Mouse (Mus musculus) embryonic facial prominence, embryonic 10.5 days (tissue): ENCODE measurements around the gene Nipal1. TPM values are rescaled to one million over a fixed set of nuclear protein-coding genes. Genes with fewer than 3 reads are reported as not detected.

Experiments used
- DNase-seq: peaks from one replicate; pipeline ENCODE4 v3.0.0-alpha.2; 2017; ENCODE audit warnings: low spot score
- H3K27ac ChIP-seq: fragments of 300-500 bp; sonication (generic); replicated peaks from 2 replicates; pipeline ENCODE4 v1.5.1; 2016; ENCODE audit warnings: mild to moderate bottlenecking
- H3K27me3 ChIP-seq: fragments of 300-500 bp; sonication (generic); replicated peaks from 2 replicates; pipeline ENCODE4 v1.6.1; 2016; ENCODE audit warnings: low read depth, mild to moderate bottlenecking; ENCODE audit not compliant: poor library complexity, severe bottlenecking
- H3K36me3 ChIP-seq: fragments of 300-500 bp; sonication (generic); replicated peaks from 2 replicates; pipeline ENCODE4 v1.6.1; 2016; ENCODE audit warnings: mild to moderate bottlenecking, moderate library complexity
- H3K4me1 ChIP-seq: fragments of 300-500 bp; sonication (generic); 2 replicates; pipeline ENCODE4 v1.6.1; 2016
- H3K4me3 ChIP-seq: fragments of 300-500 bp; sonication (generic); 2 replicates; pipeline ENCODE4 v1.5.1; 2016; ENCODE audit warnings: mild to moderate bottlenecking, moderate library complexity
- H3K9me3 ChIP-seq: fragments of 300-500 bp; sonication (generic); 2 replicates; pipeline ENCODE4 v1.6.1; 2016; ENCODE audit warnings: mild to moderate bottlenecking
- WGBS: fragments of 180-500 bp; shearing (Covaris S2); methylation state at CpG from one replicate; pipeline ENCODE4 v1.1.7; 2016; 5-methylcytosine and 5-hydroxymethylcytosine counted together
- polyA plus RNA-seq: library from polyadenylated mRNA; unstranded; fragments of >200 nt; fragmentation: Nextera tagmentation; extraction: Ambion mirVana; gene quantifications from 2 replicates; pipeline ENCODE4 v1.2.1, GENCODE M21; 2016

Gene Nipal1
- polyA plus RNA-seq, 1 experiment from 2014 or later, result 0.14 TPM

DNA sequence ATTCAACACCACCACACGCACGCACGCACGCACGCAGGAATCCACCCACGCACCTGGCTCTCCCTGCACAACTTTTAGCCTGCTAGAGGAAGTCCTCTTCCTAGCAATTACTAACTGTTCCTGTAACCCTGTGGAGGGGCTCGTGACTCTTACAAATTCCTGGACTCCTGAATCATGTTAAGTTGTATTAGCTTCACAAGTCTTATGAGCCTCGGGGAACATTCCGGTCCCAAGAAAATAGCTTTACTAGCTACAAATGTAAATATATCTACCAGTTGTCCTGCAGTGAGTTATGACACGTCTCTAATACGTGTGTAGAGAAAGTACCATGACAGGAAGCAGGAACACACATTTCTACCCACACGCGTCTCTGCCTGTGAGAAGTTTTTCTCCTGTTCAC lies 61.9 kb downstream of the Nipal1 start:
- no peaks in the 10 kb centered on the region for H3K36me3 ChIP-seq
- H3K4me3 ChIP-seq, result no peak overlapping the region
- peaks cover 13% of the 10 kb centered on the region for H3K4me1 ChIP-seq
- WGBS, result 81% methylated on average over 13 of the region's 13 CpGs
- no peaks in the 10 kb centered on the region for H3K27me3 ChIP-seq
- no peak for DNase-seq
- 0 out of 2 replicates have a peak, but pooled peaks cover 3% of the 10 kb centered on the region for H3K9me3 ChIP-seq
- no peak overlapping the region for H3K27ac ChIP-seq

DNA sequence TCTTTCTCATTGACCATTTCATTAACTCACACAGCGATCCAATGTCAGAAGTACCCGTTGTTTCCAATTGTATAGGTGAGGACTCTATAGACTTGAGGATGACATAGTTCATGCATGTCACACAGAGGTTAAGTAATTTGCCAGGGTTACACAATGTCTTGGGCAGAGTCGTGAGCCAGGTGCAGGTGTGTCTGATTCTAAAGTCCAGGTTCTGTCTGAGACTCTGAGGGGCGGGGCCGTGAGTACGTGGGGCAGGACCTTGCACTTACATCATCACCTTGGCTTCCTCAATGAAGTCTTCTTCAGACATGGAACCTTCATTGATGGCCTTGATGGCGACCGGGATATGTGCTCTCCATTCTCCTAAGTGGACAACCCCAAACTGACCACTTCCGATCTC lies 62.4 kb downstream of the Nipal1 start:
- no peak overlapping the region for H3K27ac ChIP-seq
- H3K27me3 ChIP-seq, result no peaks in the 10 kb centered on the region
- no peaks in the 10 kb centered on the region for H3K36me3 ChIP-seq
- DNase-seq, result no peak
- WGBS, result 92% methylated on average over 9 of the region's 9 CpGs
- peaks cover 13% of the 10 kb centered on the region for H3K4me1 ChIP-seq
- H3K9me3 ChIP-seq, result 0 out of 2 replicates have a peak, but pooled peaks cover 3% of the 10 kb centered on the region
- H3K4me3 ChIP-seq, result no peak overlapping the region

DNA sequence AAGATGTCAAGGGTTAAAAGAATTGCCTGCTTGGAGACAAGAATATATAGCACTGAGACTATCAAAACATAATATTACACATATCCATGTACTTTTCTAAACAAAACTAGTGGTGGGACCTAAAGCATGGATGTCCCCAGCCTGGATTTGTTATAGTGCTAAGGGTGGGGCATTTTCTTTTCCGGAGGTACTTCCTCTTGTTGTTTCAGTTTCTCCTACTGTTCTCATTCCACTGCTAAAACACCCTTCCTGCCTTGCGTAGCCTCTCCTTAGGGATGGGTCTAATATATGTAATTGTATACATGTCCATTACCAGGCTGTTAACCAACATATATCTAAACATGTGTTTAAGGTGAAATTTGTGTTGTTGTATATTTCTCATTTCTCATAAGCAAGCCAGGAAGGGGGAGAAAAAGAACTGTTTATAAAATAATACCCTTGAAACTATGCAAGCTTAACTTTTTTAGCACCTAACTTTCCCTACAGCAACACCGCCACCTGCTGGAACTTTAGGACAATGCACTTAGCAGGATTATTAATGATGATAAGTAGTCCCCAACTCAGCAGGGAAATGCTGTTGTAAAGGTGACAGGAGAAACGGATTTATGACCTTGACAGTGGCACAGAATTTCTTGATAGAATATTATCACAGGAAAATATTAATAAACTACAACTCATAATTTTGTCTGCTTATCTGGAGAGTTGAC lies 63.1 kb downstream of the Nipal1 start:
- 30% methylated on average over 4 of the region's 4 CpGs for WGBS
- peak; percentile 57 for DNase-seq
- Histone ChIP-seq H3K4me3 (no peak overlapping the region), H3K9me3 (no peaks in the 10 kb centered on the region), H3K4me1 (peaks cover 13% of the 10 kb centered on the region), H3K27ac (no peak overlapping the region), H3K27me3 (no peaks in the 10 kb centered on the region), H3K36me3 (no peaks in the 10 kb centered on the region)

DNA sequence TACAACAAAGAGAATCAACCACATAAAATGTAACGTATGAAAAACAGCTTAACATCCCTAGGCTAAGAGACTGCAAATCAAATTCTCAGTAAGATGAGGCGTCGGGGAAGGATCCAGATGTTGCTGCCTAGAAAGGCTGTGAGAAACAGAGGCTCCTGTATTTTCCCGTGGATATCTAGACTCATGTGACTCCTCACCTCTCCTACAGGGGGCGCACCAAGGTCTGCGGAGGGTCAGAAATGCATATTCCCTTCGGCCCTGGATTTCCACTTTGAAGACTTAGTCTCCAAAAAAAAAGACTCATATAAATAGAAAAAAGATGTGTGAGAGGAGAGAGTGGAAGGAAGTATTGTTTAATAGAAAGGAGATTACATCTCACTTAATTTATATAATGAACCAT lies 73.0 kb downstream of the Nipal1 start:
- no peaks in the 10 kb centered on the region for H3K27me3 ChIP-seq
- H3K4me3 ChIP-seq, result no peak overlapping the region
- no peaks in the 10 kb centered on the region for H3K36me3 ChIP-seq
- no peaks in the 10 kb centered on the region for H3K9me3 ChIP-seq
- WGBS, result 61% methylated on average over 7 of the region's 7 CpGs
- H3K4me1 ChIP-seq, result peaks cover 4% of the 10 kb centered on the region
- no peak for DNase-seq
- no peak overlapping the region for H3K27ac ChIP-seq

Other genes starting within 250 kb of the Nipal1 start
- gene Corin, start 143.3 kb upstream of the Nipal1 start, polyA plus RNA-seq, result 1.4 and 1.9 TPM in 2 replicates
- 19.3 and 20.5 TPM in 2 replicates for gene Nfxl1, start 88.1 kb upstream of the Nipal1 start, polyA plus RNA-seq
- gene Zar1, start 66.5 kb upstream of the Nipal1 start, polyA plus RNA-seq, result 1.2 and 1.3 TPM in 2 replicates
- 1.1 and 2.0 TPM in 2 replicates for gene Gm5868, start 60.2 kb upstream of the Nipal1 start, polyA plus RNA-seq
- not detected in 2 replicates for gene Cnga1, start 3.5 kb upstream of the Nipal1 start, polyA plus RNA-seq
- gene Txk, start 105.0 kb downstream of the Nipal1 start, polyA plus RNA-seq, result not detected in 2 replicates
- gene Tec, start 220.7 kb downstream of the Nipal1 start, polyA plus RNA-seq, result 1.5 and 1.8 TPM in 2 replicates